Mouse (Mus musculus) forebrain, embryonic 10.5 days (tissue): ENCODE results near the gene Asic2. TPM values are rescaled to one million over a fixed set of nuclear protein-coding genes. Genes with fewer than 3 reads are reported as not detected.

Source experiments
- DNase-seq: peaks from one replicate; pipeline ENCODE4 v3.0.0-alpha.2; 2017; ENCODE audit warnings: low spot score; ENCODE audit errors: extremely low spot score
- H3K27ac ChIP-seq: fragments of 300-500 bp; sonication (generic); 2 replicates; pipeline ENCODE4 v1.5.1; 2016; ENCODE audit warnings: mild to moderate bottlenecking
- H3K27me3 ChIP-seq: fragments of 300-500 bp; sonication (generic); 2 replicates; pipeline ENCODE4 v1.6.1; 2016; ENCODE audit warnings: mild to moderate bottlenecking; ENCODE audit not compliant: poor library complexity, severe bottlenecking
- H3K36me3 ChIP-seq: fragments of 300-500 bp; sonication (generic); replicated peaks from 2 replicates; pipeline ENCODE4 v1.6.1; 2016; ENCODE audit warnings: mild to moderate bottlenecking, moderate library complexity
- H3K4me1 ChIP-seq: fragments of 300-500 bp; sonication (generic); 2 replicates; pipeline ENCODE4 v1.6.1; 2016
- H3K4me3 ChIP-seq: fragments of 300-500 bp; sonication (generic); 2 replicates; pipeline ENCODE4 v1.5.1; 2016; ENCODE audit warnings: mild to moderate bottlenecking, moderate library complexity
- H3K9me3 ChIP-seq: fragments of 300-500 bp; sonication (generic); 2 replicates; pipeline ENCODE4 v1.6.1; 2016; ENCODE audit warnings: mild to moderate bottlenecking, moderate library complexity
- WGBS: fragments of 180-500 bp; shearing (Covaris S2); methylation state at CpG from one replicate; pipeline ENCODE4 v1.1.7; 2016; 5-methylcytosine and 5-hydroxymethylcytosine counted together
- polyA plus RNA-seq: library from polyadenylated mRNA; unstranded; fragments of >200 nt; fragmentation: Nextera tagmentation; extraction: Ambion mirVana; gene quantifications from 2 replicates; pipeline ENCODE4 v1.2.1, GENCODE M21; 2016

The Asic2 gene
- polyA plus RNA-seq, 1 experiment from 2014 or later: 0.51 TPM

GRCm38 (mm10) chr11:81802614-81803013 lies 165.6 kb downstream of the Asic2 start:
- H3K4me1 ChIP-seq: peaks cover 7% of the 10 kb centered on the region
- no peaks in the 10 kb centered on the region for H3K9me3 ChIP-seq
- H3K27ac ChIP-seq: no peak overlapping the region
- no peaks in the 10 kb centered on the region for H3K36me3 ChIP-seq
- no peaks in the 10 kb centered on the region for H3K27me3 ChIP-seq
- no peak for DNase-seq
- no peak overlapping the region for H3K4me3 ChIP-seq
- 83% methylated on average over 1 of the region's 1 CpGs for WGBS

- Histone ChIP-seq H3K9me3 (no peaks in the 10 kb centered on the region), H3K4me3 (no peak overlapping the region), H3K4me1 (peaks cover 7% of the 10 kb centered on the region), H3K36me3 (no peaks in the 10 kb centered on the region), H3K27me3 (no peaks in the 10 kb centered on the region), H3K27ac (no peak overlapping the region)
- 82% methylated on average over 4 of the region's 4 CpGs for WGBS
- DNase-seq: no peak
Measured at GRCm38 (mm10) chr11:81800899-81801298, 167.4 kb downstream of the Asic2 start.

GRCm38 (mm10) chr11:81793588-81793987 lies 174.7 kb downstream of the Asic2 start:
- WGBS: 72% methylated on average over 2 of the region's 2 CpGs
- Histone ChIP-seq H3K36me3 (no peaks in the 10 kb centered on the region), H3K9me3 (no peaks in the 10 kb centered on the region), H3K4me3 (no peak overlapping the region), H3K27me3 (no peaks in the 10 kb centered on the region), H3K4me1 (no peaks in the 10 kb centered on the region), H3K27ac (no peak overlapping the region)
- DNase-seq: no peak

GRCm38 (mm10) chr11:81791579-81791978 lies 176.7 kb downstream of the Asic2 start:
- Histone ChIP-seq H3K4me1 (no peaks in the 10 kb centered on the region), H3K36me3 (no peaks in the 10 kb centered on the region), H3K27me3 (no peaks in the 10 kb centered on the region), H3K27ac (no peak overlapping the region), H3K4me3 (no peak overlapping the region), H3K9me3 (no peaks in the 10 kb centered on the region)
- DNase-seq: no peak
- WGBS: 80% methylated on average over 1 of the region's 1 CpGs

- H3K9me3 ChIP-seq: no peaks in the 10 kb centered on the region
- 87% methylated on average over 2 of the region's 2 CpGs for WGBS
- DNase-seq: no peak
- no peaks in the 10 kb centered on the region for H3K27me3 ChIP-seq
- peaks cover 20% of the 10 kb centered on the region for H3K4me1 ChIP-seq
- no peaks in the 10 kb centered on the region for H3K36me3 ChIP-seq
- no peak overlapping the region for H3K4me3 ChIP-seq
- H3K27ac ChIP-seq: no peak overlapping the region
Measured at GRCm38 (mm10) chr11:81780596-81780995, 187.7 kb downstream of the Asic2 start.

GRCm38 (mm10) chr11:81779881-81780280 lies 188.4 kb downstream of the Asic2 start:
- Histone ChIP-seq H3K27me3 (no peaks in the 10 kb centered on the region), H3K4me1 (peaks cover 20% of the 10 kb centered on the region), H3K27ac (no peak overlapping the region), H3K9me3 (no peaks in the 10 kb centered on the region), H3K36me3 (no peaks in the 10 kb centered on the region), H3K4me3 (no peak overlapping the region)
- no peak for DNase-seq
- WGBS: 91% methylated on average over 7 of the region's 7 CpGs

- WGBS: 5% methylated on average over 7 of the region's 7 CpGs
- DNase-seq: no peak
- H3K4me1 ChIP-seq: peaks cover 11% of the 10 kb centered on the region
- H3K9me3 ChIP-seq: no peaks in the 10 kb centered on the region
- H3K27me3 ChIP-seq: peaks cover 11% of the 10 kb centered on the region
- no peak overlapping the region for H3K4me3 ChIP-seq
- H3K27ac ChIP-seq: no peak overlapping the region
- H3K36me3 ChIP-seq: no peaks in the 10 kb centered on the region
Measured at GRCm38 (mm10) chr11:81771195-81771895, 196.9 kb downstream of the Asic2 start.

GRCm38 (mm10) chr11:81769691-81770260 lies 198.5 kb downstream of the Asic2 start:
- WGBS: 89% methylated on average over 5 of the region's 5 CpGs
- H3K27ac ChIP-seq: no peak overlapping the region
- H3K36me3 ChIP-seq: no peaks in the 10 kb centered on the region
- no peak overlapping the region for H3K4me3 ChIP-seq
- H3K9me3 ChIP-seq: no peaks in the 10 kb centered on the region
- peaks cover 15% of the 10 kb centered on the region for H3K27me3 ChIP-seq
- no peak for DNase-seq
- H3K4me1 ChIP-seq: peaks cover 14% of the 10 kb centered on the region

- H3K9me3 ChIP-seq: no peaks in the 10 kb centered on the region
- WGBS: 96% methylated on average over 2 of the region's 2 CpGs
- DNase-seq: no peak
- H3K4me3 ChIP-seq: no peak overlapping the region
- H3K36me3 ChIP-seq: no peaks in the 10 kb centered on the region
- H3K27me3 ChIP-seq: peaks cover 15% of the 10 kb centered on the region
- no peak overlapping the region for H3K27ac ChIP-seq
- peaks cover 18% of the 10 kb centered on the region for H3K4me1 ChIP-seq
Measured at GRCm38 (mm10) chr11:81768305-81768704, 200.0 kb downstream of the Asic2 start.

GRCm38 (mm10) chr11:81767781-81768180 lies 200.5 kb downstream of the Asic2 start:
- no peak for DNase-seq
- no peak overlapping the region for H3K27ac ChIP-seq
- WGBS: 74% methylated on average over 1 of the region's 1 CpGs

GRCm38 (mm10) chr11:81765288-81765687 lies 203.0 kb downstream of the Asic2 start:
- Histone ChIP-seq H3K4me1 (peaks cover 8% of the 10 kb centered on the region), H3K27ac (no peak overlapping the region), H3K4me3 (no peak overlapping the region), H3K27me3 (peaks cover 15% of the 10 kb centered on the region; the same call in 1 of the 2 replicates), H3K36me3 (no peaks in the 10 kb centered on the region), H3K9me3 (no peaks in the 10 kb centered on the region)
- WGBS: 72% methylated on average over 5 of the region's 5 CpGs
- DNase-seq: no peak

More at GRCm38 (mm10) chr11:81767781-81768180, 200.5 kb downstream of the Asic2 start:
- Histone ChIP-seq H3K4me3 (no peak overlapping the region), H3K4me1 (peaks cover 18% of the 10 kb centered on the region), H3K27me3 (peaks cover 15% of the 10 kb centered on the region), H3K9me3 (no peaks in the 10 kb centered on the region), H3K36me3 (no peaks in the 10 kb centered on the region)

- Histone ChIP-seq H3K27ac (no peak overlapping the region), H3K27me3 (peaks cover 15% of the 10 kb centered on the region; the same call in 1 of the 2 replicates), H3K36me3 (no peaks in the 10 kb centered on the region), H3K4me1 (peaks cover 8% of the 10 kb centered on the region), H3K9me3 (no peaks in the 10 kb centered on the region), H3K4me3 (no peak overlapping the region)
- no peak for DNase-seq
- 19% methylated on average over 3 of the region's 3 CpGs for WGBS
Measured at GRCm38 (mm10) chr11:81764778-81765177, 203.5 kb downstream of the Asic2 start.

- H3K4me1 ChIP-seq: no peaks in the 10 kb centered on the region
- H3K27ac ChIP-seq: no peak overlapping the region
- H3K36me3 ChIP-seq: no peaks in the 10 kb centered on the region
- WGBS: 86% methylated on average over 4 of the region's 4 CpGs
- H3K27me3 ChIP-seq: no peaks in the 10 kb centered on the region
- no peak for DNase-seq
- H3K9me3 ChIP-seq: peaks cover 15% of the 10 kb centered on the region; the same call in 1 of the 2 replicates
- no peak overlapping the region for H3K4me3 ChIP-seq
Measured at GRCm38 (mm10) chr11:81757221-81757620, 211.0 kb downstream of the Asic2 start.
